Mouse (Mus musculus): ENCODE measurements around the gene Trim66. TPM values are rescaled to one million over a fixed set of nuclear protein-coding genes. Genes with fewer than 3 reads are reported as not detected.

The Trim66 gene
- polyA plus RNA-seq, 1 experiment from 2014 or later: 0.05 TPM

DNA sequence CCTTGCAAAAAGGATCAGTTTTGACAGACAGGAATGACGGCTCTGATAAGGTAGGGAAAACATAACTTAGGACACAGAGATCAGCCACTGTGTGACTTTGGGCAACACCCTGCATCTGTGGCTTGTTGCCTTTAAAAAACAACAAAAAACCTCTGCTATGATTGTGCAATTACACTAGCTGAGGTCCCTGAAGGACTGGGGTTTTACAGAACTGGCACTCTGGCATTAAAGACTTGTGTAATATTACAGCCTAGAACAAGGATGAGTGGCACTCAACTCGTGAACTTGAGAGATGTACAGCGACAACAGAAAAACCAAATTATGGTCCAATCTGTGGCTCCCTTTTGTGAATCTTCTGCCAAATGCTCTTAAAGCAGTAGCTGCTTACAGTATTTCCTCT, 16.8 kb upstream of the Trim66 start:
- Histone ChIP-seq H3K4me2 (replicated peaks; ENCODE audit: low read depth) (no peak overlapping the region), H3K9ac (ENCODE audit: low read depth, low read length) (no peak overlapping the region), H3K9me3 (ENCODE audit: control insufficient read depth) (no peaks in the 10 kb centered on the region), H3K4me3 (ENCODE audit: low read depth, low read length) (no peak overlapping the region), H3K36me3 (ENCODE audit: control insufficient read depth, insufficient read depth) (peaks cover 87% of the 10 kb centered on the region), H3K27ac (ENCODE audit: low read depth, low read length) (no peak overlapping the region; the same call in 1 of the 2 replicates), H3K4me1 (replicated peaks; ENCODE audit: control insufficient read depth, insufficient read depth, low read length) (no peaks in the 10 kb centered on the region), H3K27me3 (replicated peaks; ENCODE audit: control insufficient read depth, insufficient read depth, low read length) (no peaks in the 10 kb centered on the region)
- no peak for TF ChIP-seq CTCF (IDR thresholded peaks at IDR 0.05; ENCODE audit: low read depth)
- no peak for ATAC-seq
- 65% methylated on average over 3 of the region's 3 CpGs for WGBS

DNA sequence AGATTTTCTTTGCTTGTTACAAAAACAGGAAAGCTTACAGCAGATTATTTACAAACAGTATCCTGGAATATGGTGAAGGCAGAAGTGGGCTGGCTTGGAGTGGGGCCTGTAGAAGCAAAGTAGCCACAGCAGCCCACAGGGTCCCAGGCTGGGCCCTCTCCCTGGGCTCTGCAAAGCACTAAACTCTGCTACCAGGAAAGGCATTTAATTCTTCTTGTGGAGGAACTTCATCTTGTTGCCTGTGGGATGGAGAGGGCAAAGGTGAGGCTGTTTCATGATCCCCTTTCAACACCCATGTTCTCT, 16.5 kb upstream of the Trim66 start:
- H3K9me3 ChIP-seq (ENCODE audit: control insufficient read depth): no peaks in the 10 kb centered on the region
- TF ChIP-seq CTCF (IDR thresholded peaks at IDR 0.05; ENCODE audit: low read depth): no peak
- no peak overlapping the region for H3K4me2 ChIP-seq (replicated peaks; ENCODE audit: low read depth)
- H3K36me3 ChIP-seq (ENCODE audit: control insufficient read depth, insufficient read depth): peaks cover 84% of the 10 kb centered on the region
- no peak overlapping the region for H3K9ac ChIP-seq (ENCODE audit: low read depth, low read length)
- ATAC-seq: no peak
- no peak overlapping the region for H3K4me3 ChIP-seq (ENCODE audit: low read depth, low read length)
- H3K27me3 ChIP-seq (replicated peaks; ENCODE audit: control insufficient read depth, insufficient read depth, low read length): no peaks in the 10 kb centered on the region
- H3K4me1 ChIP-seq (replicated peaks; ENCODE audit: control insufficient read depth, insufficient read depth, low read length): no peaks in the 10 kb centered on the region
- no peak overlapping the region for H3K27ac ChIP-seq (ENCODE audit: low read depth, low read length)

DNA sequence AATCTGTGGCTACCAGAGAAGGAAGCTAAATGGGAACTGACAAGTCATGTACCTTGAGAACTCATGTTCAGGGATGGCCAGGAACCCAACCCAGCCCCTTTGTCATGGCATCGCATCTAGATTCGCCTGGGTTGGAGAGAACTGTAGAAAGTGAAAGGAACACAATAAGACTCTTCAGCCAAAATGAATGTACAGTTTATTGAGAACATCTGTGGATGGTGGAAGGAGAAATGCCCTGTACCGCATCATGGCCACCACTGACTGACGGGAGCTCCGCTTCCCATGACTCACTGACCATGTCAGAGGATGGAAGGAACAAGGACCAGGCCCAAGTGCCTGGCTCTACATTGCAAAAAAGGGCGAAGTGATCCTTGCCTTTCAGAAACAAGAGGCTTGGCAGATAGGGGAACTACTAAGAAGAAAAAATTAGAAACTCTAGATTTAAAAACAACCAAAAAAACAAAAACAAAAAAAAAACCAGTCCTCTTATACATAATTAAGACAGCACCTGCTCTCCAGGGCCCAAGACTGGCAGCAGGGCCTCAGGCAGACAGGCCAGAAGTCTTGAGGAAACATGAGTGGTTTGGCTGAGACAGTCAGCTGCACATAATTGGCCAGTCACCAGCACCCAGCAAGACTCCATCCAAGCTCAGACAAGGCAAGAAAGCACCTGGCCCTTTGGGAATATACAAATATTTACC, 16.0 kb upstream of the Trim66 start:
- no peaks in the 10 kb centered on the region for H3K4me1 ChIP-seq (replicated peaks; ENCODE audit: control insufficient read depth, insufficient read depth, low read length)
- peaks cover 79% of the 10 kb centered on the region for H3K36me3 ChIP-seq (ENCODE audit: control insufficient read depth, insufficient read depth)
- WGBS: 65% methylated on average over 6 of the region's 6 CpGs
- no peak for ATAC-seq
- no peak overlapping the region; the same call in 1 of the 2 replicates for H3K9ac ChIP-seq (ENCODE audit: low read depth, low read length)
- no peaks in the 10 kb centered on the region for H3K27me3 ChIP-seq (replicated peaks; ENCODE audit: control insufficient read depth, insufficient read depth, low read length)
- H3K27ac ChIP-seq (ENCODE audit: low read depth, low read length): no peak overlapping the region
- H3K4me3 ChIP-seq (ENCODE audit: low read depth, low read length): no peak overlapping the region
- H3K9me3 ChIP-seq (ENCODE audit: control insufficient read depth): no peaks in the 10 kb centered on the region
- H3K4me2 ChIP-seq (replicated peaks; ENCODE audit: low read depth): no peak overlapping the region
- no peak for TF ChIP-seq CTCF (IDR thresholded peaks at IDR 0.05; ENCODE audit: low read depth)

DNA sequence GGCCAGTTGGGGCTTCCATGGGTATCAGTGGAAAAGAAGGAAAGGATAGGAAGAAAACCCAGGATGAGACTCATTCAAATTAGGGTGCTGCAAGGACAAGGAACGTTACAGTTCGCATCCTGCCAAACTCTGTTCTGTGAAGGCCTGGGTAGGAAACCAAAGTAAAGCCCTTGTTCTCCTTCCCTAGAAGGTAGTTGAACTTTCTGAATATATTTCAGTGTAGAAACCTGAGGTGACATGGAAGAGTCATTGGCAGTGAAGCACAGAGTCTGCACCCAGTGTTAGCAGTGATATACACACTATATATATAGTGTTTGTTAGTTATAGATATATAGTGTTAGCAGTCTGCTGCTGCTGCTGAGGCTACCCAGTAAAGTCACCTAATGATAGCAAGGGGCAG, 15.4 kb upstream of the Trim66 start:
- no peak for ATAC-seq
- WGBS: 64% methylated on average over 2 of the region's 2 CpGs
- Histone ChIP-seq H3K4me3 (ENCODE audit: low read depth, low read length) (no peak overlapping the region), H3K4me1 (replicated peaks; ENCODE audit: control insufficient read depth, insufficient read depth, low read length) (no peaks in the 10 kb centered on the region; the same call in 1 of the 2 replicates), H3K36me3 (ENCODE audit: control insufficient read depth, insufficient read depth) (peaks cover 73% of the 10 kb centered on the region), H3K4me2 (replicated peaks; ENCODE audit: low read depth) (no peak overlapping the region), H3K27me3 (replicated peaks; ENCODE audit: control insufficient read depth, insufficient read depth, low read length) (no peaks in the 10 kb centered on the region), H3K27ac (ENCODE audit: low read depth, low read length) (no peak overlapping the region), H3K9me3 (ENCODE audit: control insufficient read depth) (no peaks in the 10 kb centered on the region), H3K9ac (ENCODE audit: low read depth, low read length) (no peak overlapping the region; the same call in 1 of the 2 replicates)
- TF ChIP-seq CTCF (IDR thresholded peaks at IDR 0.05; ENCODE audit: low read depth): no peak

DNA sequence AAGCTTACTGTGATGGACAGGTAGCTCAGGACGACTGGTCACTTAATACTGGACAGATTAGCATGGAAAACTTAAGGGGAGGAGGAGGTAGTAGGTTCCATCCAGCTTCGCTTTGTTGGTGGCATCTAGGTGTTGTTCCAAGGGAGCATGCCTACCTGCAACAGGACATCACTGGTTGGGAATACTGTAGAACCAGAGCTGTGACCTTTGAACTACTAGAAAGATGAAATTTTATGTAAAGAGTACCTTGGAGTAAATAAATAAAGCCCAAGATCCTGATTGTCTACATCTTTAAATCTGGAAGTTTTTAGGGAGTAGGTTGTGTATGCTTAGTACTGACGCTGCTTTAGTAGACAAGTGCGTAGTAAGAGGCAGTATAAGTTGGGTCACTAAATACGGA, 14.2 kb upstream of the Trim66 start:
- H3K36me3 ChIP-seq (ENCODE audit: control insufficient read depth, insufficient read depth): peaks cover 61% of the 10 kb centered on the region
- H3K27me3 ChIP-seq (replicated peaks; ENCODE audit: control insufficient read depth, insufficient read depth, low read length): no peaks in the 10 kb centered on the region
- no peaks in the 10 kb centered on the region for H3K9me3 ChIP-seq (ENCODE audit: control insufficient read depth)
- no peaks in the 10 kb centered on the region; the same call in 1 of the 2 replicates for H3K4me1 ChIP-seq (replicated peaks; ENCODE audit: control insufficient read depth, insufficient read depth, low read length)
- no peak overlapping the region for H3K27ac ChIP-seq (ENCODE audit: low read depth, low read length)
- H3K4me2 ChIP-seq (replicated peaks; ENCODE audit: low read depth): no peak overlapping the region
- no peak for TF ChIP-seq CTCF (IDR thresholded peaks at IDR 0.05; ENCODE audit: low read depth)
- WGBS: 72% methylated on average over 5 of the region's 5 CpGs
- no peak overlapping the region for H3K9ac ChIP-seq (ENCODE audit: low read depth, low read length)
- no peak overlapping the region for H3K4me3 ChIP-seq (ENCODE audit: low read depth, low read length)
- no peak for ATAC-seq

DNA sequence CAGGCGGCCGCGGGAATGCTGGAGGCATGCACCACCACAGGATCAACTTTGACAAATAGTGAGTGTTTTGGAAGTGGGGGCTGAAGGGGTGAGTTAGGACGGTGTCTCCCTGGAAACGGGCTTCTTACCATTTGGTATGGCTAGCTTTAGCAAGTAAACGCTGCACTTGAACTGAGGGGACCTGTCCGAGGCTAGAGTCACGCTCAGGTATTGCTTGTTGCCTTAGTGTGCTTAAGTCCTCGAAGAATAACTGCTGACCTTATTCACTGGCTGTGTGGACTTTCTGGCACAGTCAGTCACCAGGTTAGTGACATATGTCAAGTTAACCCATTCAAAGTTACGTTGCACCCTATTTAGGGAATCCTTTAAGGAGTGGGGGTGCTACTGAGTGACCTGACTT, 12.0 kb upstream of the Trim66 start:
- ATAC-seq: no peak
- TF ChIP-seq CTCF (IDR thresholded peaks at IDR 0.05; ENCODE audit: low read depth): no peak
- Histone ChIP-seq H3K4me2 (replicated peaks; ENCODE audit: low read depth) (peak overlapping the region; percentile 90), H3K27ac (ENCODE audit: low read depth, low read length) (peak overlapping the region; percentile 86; the same call in 1 of the 2 replicates), H3K4me1 (replicated peaks; ENCODE audit: control insufficient read depth, insufficient read depth, low read length) (no peaks in the 10 kb centered on the region; the same call in 1 of the 2 replicates), H3K9ac (ENCODE audit: low read depth, low read length) (peak overlapping the region; percentile 97), H3K4me3 (ENCODE audit: low read depth, low read length) (peak overlapping the region; percentile 98), H3K36me3 (ENCODE audit: control insufficient read depth, insufficient read depth) (peaks cover 39% of the 10 kb centered on the region), H3K27me3 (replicated peaks; ENCODE audit: control insufficient read depth, insufficient read depth, low read length) (no peaks in the 10 kb centered on the region), H3K9me3 (ENCODE audit: control insufficient read depth) (no peaks in the 10 kb centered on the region)
- 4% methylated on average over 10 of the region's 10 CpGs for WGBS
